Mouse (Mus musculus): Measurements from ENCODE around the gene Barhl1. TPM values are rescaled to one million over a fixed set of nuclear protein-coding genes. Genes with fewer than 3 reads are reported as not detected.

Gene Barhl1
- polyA plus RNA-seq, 1 experiment from 2014 or later, result not detected

DNA sequence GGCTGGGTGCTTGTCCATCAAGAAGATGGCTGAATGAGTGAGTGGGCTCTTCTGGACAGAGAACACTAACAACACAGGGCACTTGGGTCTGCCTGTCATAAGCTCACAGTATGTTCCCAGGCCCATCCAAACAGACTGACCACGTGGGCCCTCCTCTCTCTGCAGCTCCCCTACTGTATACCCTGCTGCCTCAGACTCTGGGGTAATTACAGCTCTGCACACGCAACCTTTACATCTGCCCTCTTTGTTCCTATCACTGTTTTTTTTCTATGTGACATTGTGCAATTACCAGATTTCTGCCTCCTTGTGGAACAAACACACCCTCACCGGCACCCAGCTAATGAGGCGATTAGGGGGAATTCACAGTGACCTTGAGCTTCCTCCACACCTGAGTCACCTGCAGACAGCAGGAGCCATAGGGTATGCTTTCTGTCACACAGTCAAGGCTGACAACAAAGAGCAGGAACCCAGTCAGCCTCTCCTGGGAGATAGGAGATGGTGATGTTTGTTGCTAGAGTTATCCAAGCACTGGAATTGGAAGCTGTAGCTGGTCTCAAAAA, 19.0 kb downstream of the Barhl1 start:
- H3K9me3 ChIP-seq (replicated peaks), result no peaks in the 10 kb centered on the region
- no peak for ATAC-seq (ENCODE audit: insufficient number of reproducible peaks, low FRiP score)
- no peak overlapping the region for H3K9ac ChIP-seq
- no peak overlapping the region for H3K4me3 ChIP-seq
- H3K4me2 ChIP-seq, result no peak overlapping the region
- H3K27ac ChIP-seq (ENCODE audit: poor library complexity, severe bottlenecking), result no peak overlapping the region
- no peaks in the 10 kb centered on the region for H3K27me3 ChIP-seq (replicated peaks)
- no peaks in the 10 kb centered on the region; the same call in 1 of the 2 replicates for H3K4me1 ChIP-seq (replicated peaks)
- H3K36me3 ChIP-seq, result peaks cover 70% of the 10 kb centered on the region
- WGBS, result 91% methylated on average over 4 of the region's 4 CpGs

DNA sequence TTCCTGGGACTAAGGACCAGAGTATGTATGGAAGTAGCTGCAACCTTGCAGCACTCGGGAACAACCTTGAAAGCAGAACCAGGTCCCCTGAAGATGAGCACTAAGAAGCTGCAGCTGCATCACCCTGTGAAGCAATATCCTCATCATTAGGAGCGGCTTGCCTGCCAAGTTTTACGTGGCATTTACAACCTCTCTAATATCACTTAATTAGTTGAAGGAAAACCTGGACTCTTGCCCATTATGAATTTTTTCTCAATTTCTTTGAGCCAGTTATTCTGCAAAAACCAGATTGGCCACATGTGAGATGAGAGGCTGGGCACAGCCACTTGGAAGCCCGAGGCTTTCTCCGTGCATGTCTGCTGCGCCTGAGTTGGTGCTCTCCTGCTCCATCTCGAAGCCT, 20.6 kb downstream of the Barhl1 start:
- Histone ChIP-seq H3K27ac (ENCODE audit: poor library complexity, severe bottlenecking) (no peak overlapping the region), H3K4me3 (no peak overlapping the region), H3K9ac (no peak overlapping the region), H3K4me2 (no peak overlapping the region), H3K9me3 (replicated peaks) (no peaks in the 10 kb centered on the region), H3K27me3 (replicated peaks) (no peaks in the 10 kb centered on the region), H3K36me3 (peaks cover 71% of the 10 kb centered on the region), H3K4me1 (replicated peaks) (no peaks in the 10 kb centered on the region; the same call in 1 of the 2 replicates)
- no peak for ATAC-seq (ENCODE audit: insufficient number of reproducible peaks, low FRiP score)
- WGBS, result 91% methylated on average over 7 of the region's 7 CpGs

DNA sequence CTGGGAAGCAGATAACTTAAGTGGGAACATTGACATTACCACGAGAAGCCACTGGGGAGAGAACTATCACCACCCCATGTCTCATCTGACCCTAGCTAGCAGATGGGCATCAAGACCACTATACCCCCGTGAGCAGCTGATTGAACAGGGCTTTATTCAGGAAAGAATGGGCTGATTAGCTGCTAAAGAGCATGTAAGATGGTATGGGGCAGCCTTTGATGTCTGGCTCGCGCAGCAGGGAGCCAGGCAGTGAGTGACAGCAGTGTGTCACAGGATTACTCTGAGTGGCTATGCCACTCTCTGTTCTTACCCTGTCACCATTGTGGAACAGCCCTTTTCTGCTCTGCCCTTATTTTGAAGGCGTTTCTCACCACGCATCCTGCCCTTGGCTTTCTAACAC, 22.9 kb downstream of the Barhl1 start:
- Histone ChIP-seq H3K4me2 (no peak overlapping the region), H3K9ac (no peak overlapping the region), H3K36me3 (peaks cover 67% of the 10 kb centered on the region), H3K27me3 (replicated peaks) (no peaks in the 10 kb centered on the region), H3K4me3 (no peak overlapping the region), H3K27ac (ENCODE audit: poor library complexity, severe bottlenecking) (no peak overlapping the region), H3K9me3 (replicated peaks) (no peaks in the 10 kb centered on the region), H3K4me1 (replicated peaks) (no peaks in the 10 kb centered on the region; the same call in 1 of the 2 replicates)
- no peak for ATAC-seq (ENCODE audit: insufficient number of reproducible peaks, low FRiP score)
- 75% methylated on average over 6 of the region's 6 CpGs for WGBS

DNA sequence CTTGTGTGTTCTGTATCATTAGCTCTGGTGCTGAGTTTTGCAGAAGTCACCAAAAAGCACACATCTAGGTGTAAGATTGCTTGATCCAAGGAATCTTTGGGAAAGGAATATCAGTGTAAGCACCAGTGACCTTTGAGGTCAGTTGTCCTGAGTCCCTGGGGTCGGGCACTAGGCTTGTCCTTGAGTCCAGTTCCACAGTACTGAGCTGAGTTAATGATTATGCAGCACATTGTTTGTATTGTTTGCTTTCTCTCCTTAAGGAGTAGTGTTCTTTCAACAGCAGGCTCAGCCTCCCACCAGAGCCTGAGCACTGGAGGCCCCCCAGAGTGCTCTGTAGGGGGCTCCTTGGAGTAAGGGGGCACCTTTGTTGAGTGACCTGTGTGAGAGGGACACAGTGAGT, 23.7 kb downstream of the Barhl1 start:
- H3K27me3 ChIP-seq (replicated peaks), result no peaks in the 10 kb centered on the region
- H3K9ac ChIP-seq, result no peak overlapping the region
- ATAC-seq (ENCODE audit: insufficient number of reproducible peaks, low FRiP score), result no peak
- no peak overlapping the region for H3K4me2 ChIP-seq
- 79% methylated on average over 1 of the region's 1 CpGs for whole genome bisulfite sequencing
- H3K27ac ChIP-seq (ENCODE audit: poor library complexity, severe bottlenecking), result no peak overlapping the region
- no peaks in the 10 kb centered on the region for H3K4me1 ChIP-seq (replicated peaks)
- H3K4me3 ChIP-seq, result no peak overlapping the region
- H3K36me3 ChIP-seq, result peaks cover 71% of the 10 kb centered on the region
- no peaks in the 10 kb centered on the region for H3K9me3 ChIP-seq (replicated peaks)

DNA sequence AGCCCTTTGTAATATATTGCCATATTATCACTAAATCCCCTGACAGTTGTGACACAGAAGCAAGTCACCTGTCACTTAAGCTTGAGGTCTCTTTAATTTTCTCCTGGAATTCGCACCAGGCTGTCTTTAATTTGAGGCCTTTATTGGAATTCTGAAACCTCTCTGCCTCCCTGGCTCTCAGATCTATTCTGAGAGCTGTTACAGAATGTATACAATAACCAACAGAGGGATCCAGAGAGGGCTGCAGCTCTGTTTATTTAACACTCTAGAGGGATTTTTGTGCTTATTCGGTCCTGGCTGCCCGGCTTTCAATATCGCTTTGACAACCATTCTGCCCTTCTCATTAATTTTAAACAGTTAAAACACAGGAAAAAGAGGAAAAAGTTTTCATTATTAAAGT, 31.6 kb downstream of the Barhl1 start:
- Histone ChIP-seq H3K9me3 (replicated peaks) (no peaks in the 10 kb centered on the region), H3K4me2 (no peak overlapping the region), H3K4me3 (no peak overlapping the region), H3K9ac (no peak overlapping the region), H3K27me3 (replicated peaks) (no peaks in the 10 kb centered on the region), H3K27ac (ENCODE audit: poor library complexity, severe bottlenecking) (no peak overlapping the region), H3K36me3 (peaks cover 71% of the 10 kb centered on the region), H3K4me1 (replicated peaks) (no peaks in the 10 kb centered on the region)
- no peak for ATAC-seq (ENCODE audit: insufficient number of reproducible peaks, low FRiP score)
- 81% methylated on average over 4 of the region's 4 CpGs for WGBS

DNA sequence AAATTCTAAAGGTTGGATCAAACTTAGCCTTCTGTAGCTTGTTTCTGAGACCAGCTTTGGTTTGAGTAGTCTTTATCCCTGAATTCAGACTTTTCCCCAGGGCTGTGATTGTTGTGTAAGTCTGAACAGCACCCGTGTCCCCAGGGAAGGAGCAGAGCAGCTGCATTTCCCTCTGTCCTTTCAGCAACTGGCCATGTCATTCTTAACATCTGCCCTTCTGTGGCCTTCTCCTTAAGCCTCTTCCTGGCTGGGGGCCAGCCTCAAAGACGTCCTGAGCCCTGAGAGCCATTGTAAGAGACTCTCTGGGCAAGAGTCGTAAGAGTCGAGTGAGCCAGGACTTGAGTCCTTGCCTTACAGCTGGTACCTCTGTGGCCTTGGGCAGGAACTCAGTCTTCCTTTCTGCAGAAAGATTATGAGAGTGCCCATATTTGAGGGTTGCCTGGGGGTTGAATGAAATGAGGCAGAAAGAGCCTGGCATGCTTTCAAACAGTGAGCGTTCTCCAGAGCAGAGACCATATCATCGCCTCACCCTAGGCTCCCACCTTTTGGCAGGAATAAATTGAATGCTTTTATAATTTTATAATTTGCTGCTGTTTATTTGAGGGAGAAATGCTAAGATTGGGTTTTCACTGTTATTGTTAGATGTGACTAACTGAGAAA, 33.5 kb downstream of the Barhl1 start:
- no peaks in the 10 kb centered on the region for H3K27me3 ChIP-seq (replicated peaks)
- H3K4me2 ChIP-seq, result no peak overlapping the region
- ATAC-seq (ENCODE audit: insufficient number of reproducible peaks, low FRiP score), result no peak
- H3K4me1 ChIP-seq (replicated peaks), result no peaks in the 10 kb centered on the region
- H3K9ac ChIP-seq, result no peak overlapping the region
- H3K27ac ChIP-seq (ENCODE audit: poor library complexity, severe bottlenecking), result no peak overlapping the region
- H3K9me3 ChIP-seq (replicated peaks), result no peaks in the 10 kb centered on the region
- peaks cover 61% of the 10 kb centered on the region for H3K36me3 ChIP-seq
- H3K4me3 ChIP-seq, result no peak overlapping the region
- 80% methylated on average over 6 of the region's 6 CpGs for WGBS

DNA sequence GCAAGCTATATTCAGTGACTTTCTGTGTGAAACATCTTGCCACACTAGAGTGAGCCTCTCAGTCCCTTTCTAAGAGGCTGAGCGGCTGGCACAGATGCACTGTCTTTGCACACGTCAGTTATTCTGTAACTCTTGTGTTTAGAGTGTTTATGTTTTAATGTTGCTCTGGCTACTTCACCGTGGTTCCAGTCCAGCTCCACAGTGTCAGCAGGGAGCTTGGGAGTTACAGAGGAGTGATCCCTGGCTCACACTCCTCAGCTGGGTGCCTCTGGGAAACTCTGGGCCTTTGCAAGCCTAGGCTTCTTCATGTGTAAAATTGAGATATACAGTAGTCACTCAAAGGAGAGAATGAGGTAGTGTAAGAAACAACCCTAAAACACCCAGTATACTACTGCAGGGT, 34.4 kb downstream of the Barhl1 start:
- ATAC-seq (ENCODE audit: insufficient number of reproducible peaks, low FRiP score), result no peak
- Histone ChIP-seq H3K4me3 (no peak overlapping the region), H3K27ac (ENCODE audit: poor library complexity, severe bottlenecking) (no peak overlapping the region), H3K9me3 (replicated peaks) (no peaks in the 10 kb centered on the region), H3K4me2 (no peak overlapping the region), H3K36me3 (peaks cover 62% of the 10 kb centered on the region), H3K4me1 (replicated peaks) (no peaks in the 10 kb centered on the region), H3K9ac (no peak overlapping the region), H3K27me3 (replicated peaks) (no peaks in the 10 kb centered on the region)
- 84% methylated on average over 3 of the region's 3 CpGs for WGBS

DNA sequence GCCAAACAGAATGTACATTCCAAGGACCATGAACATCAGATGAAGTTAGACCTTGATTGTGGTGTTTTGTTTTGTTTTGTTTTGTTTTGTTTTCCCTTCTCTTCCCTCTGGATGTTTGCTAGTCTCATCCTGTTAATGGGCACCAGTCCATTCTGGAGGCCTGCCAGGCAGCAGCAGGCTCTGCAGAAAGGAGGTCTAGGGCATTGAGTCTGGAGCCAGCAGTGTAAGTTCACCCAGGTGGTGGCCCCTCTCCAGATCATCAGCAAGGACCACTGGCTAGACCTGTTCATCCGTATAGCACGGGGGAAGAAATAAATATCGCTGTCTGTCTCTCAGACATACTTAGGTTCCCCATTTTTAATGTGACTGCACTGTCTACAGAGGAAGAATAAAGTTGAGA, 35.2 kb downstream of the Barhl1 start:
- no peak overlapping the region for H3K27ac ChIP-seq (ENCODE audit: poor library complexity, severe bottlenecking)
- no peaks in the 10 kb centered on the region for H3K9me3 ChIP-seq (replicated peaks)
- H3K36me3 ChIP-seq, result peaks cover 64% of the 10 kb centered on the region
- WGBS, result 95% methylated on average over 3 of the region's 3 CpGs
- H3K4me1 ChIP-seq (replicated peaks), result no peaks in the 10 kb centered on the region
- no peak overlapping the region for H3K9ac ChIP-seq
- no peaks in the 10 kb centered on the region for H3K27me3 ChIP-seq (replicated peaks)
- H3K4me2 ChIP-seq, result no peak overlapping the region
- H3K4me3 ChIP-seq, result no peak overlapping the region
- no peak for ATAC-seq (ENCODE audit: insufficient number of reproducible peaks, low FRiP score)

DNA sequence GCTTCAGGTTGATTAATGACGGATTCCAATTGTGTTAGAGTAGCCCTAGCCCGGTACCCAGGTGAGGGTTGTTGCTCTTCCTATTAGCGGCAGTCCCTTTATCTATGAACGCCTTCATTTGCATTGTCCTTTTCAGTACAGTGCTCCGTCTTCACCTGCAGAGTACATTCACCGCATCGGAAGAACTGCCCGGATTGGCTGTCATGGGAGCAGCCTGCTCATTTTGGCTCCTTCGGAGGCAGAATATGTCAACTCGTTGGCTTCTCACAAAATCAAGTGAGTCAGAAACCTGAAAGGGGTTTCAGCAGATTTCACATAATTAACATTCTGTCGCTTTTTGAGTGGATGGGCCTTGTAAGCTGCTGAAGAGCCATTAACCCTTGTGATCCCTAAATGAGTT, 40.9 kb downstream of the Barhl1 start:
- Histone ChIP-seq H3K4me3 (no peak overlapping the region), H3K9me3 (replicated peaks) (no peaks in the 10 kb centered on the region), H3K36me3 (peaks cover 60% of the 10 kb centered on the region), H3K9ac (no peak overlapping the region), H3K4me2 (no peak overlapping the region), H3K4me1 (replicated peaks) (no peaks in the 10 kb centered on the region), H3K27me3 (replicated peaks) (no peaks in the 10 kb centered on the region), H3K27ac (ENCODE audit: poor library complexity, severe bottlenecking) (no peak overlapping the region)
- 91% methylated on average over 11 of the region's 11 CpGs for WGBS
- no peak for ATAC-seq (ENCODE audit: insufficient number of reproducible peaks, low FRiP score)

DNA sequence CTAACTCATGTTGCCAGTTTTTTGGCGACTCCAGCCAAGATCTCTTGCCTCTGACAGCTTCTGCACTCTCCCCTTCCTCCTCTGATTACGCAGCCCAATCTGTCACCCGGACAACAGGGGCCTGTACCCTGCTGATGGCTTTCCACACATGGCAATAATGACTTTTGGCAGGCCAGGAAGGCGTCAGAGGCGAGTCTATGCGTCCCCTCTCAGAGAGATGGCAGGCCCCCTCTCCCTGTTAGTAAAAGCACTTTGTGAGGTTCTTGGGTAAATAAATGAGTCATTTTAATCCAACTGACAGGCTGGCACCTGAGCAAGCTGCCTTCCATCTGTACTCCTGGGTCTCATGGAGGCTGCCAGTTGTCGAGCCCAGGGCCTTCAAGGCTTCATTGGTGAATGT, 49.0 kb downstream of the Barhl1 start:
- no peak overlapping the region for H3K27ac ChIP-seq (ENCODE audit: poor library complexity, severe bottlenecking)
- H3K36me3 ChIP-seq, result peaks cover 72% of the 10 kb centered on the region
- 68% methylated on average over 7 of the region's 7 CpGs for WGBS
- ATAC-seq (ENCODE audit: insufficient number of reproducible peaks, low FRiP score), result no peak
- no peaks in the 10 kb centered on the region for H3K27me3 ChIP-seq (replicated peaks)
- H3K4me2 ChIP-seq, result no peak overlapping the region
- H3K4me1 ChIP-seq (replicated peaks), result no peaks in the 10 kb centered on the region
- H3K4me3 ChIP-seq, result no peak overlapping the region
- no peak overlapping the region for H3K9ac ChIP-seq
- H3K9me3 ChIP-seq (replicated peaks), result no peaks in the 10 kb centered on the region

DNA sequence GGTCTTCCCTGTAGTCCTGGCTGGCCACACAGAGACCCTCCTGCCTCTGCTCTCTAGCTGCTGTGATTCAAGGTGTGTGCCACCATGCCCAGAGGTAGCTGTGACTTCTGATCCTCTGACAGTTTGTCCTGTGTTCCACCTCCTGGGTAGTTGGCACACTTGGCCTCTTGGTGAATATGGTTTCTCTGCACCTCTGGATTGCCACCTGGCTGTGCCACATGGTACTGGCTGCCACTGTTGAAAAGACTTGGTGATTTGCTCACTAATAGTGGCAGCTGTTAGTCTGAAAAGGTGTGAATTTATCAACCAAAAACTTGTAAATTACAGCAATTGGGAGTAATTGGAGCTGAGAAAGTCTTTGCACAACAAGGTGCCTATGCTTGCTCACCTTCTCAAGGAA, 52.6 kb downstream of the Barhl1 start:
- Histone ChIP-seq H3K4me1 (replicated peaks) (no peaks in the 10 kb centered on the region), H3K9me3 (replicated peaks) (no peaks in the 10 kb centered on the region), H3K27ac (ENCODE audit: poor library complexity, severe bottlenecking) (no peak overlapping the region), H3K9ac (no peak overlapping the region), H3K4me3 (no peak overlapping the region), H3K36me3 (peaks cover 91% of the 10 kb centered on the region), H3K4me2 (no peak overlapping the region), H3K27me3 (replicated peaks) (no peaks in the 10 kb centered on the region)
- ATAC-seq (ENCODE audit: insufficient number of reproducible peaks, low FRiP score), result no peak

Data from heart, embryonic 12.5 days (tissue).